Mouse (Mus musculus): ENCODE measurements around the gene Cyp4a14. TPM values are rescaled to one million over a fixed set of nuclear protein-coding genes. Genes with fewer than 3 reads are reported as not detected.
"Not testable (repeated sequence)": the region's sequence is repeated elsewhere in the genome, so short reads cannot be mapped to it uniquely, and the experiment has no call there.

The Cyp4a14 gene
- not detected for total RNA-seq (2021)
- long read RNA-seq: 0 reads

GRCm38 (mm10) chr4:115496001-115496400 is at the start of gene Cyp4a14:
Gene Cyp4a14 (minus strand): TSS chr4:115496142.
- no peak for DNase-seq (ENCODE audit: low spot score in 2 of 2)

GRCm38 (mm10) chr4:115545101-115545500 is 49.2 kb upstream of the Cyp4a14 start:
- no peak for DNase-seq (ENCODE audit: low spot score in 2 of 2)

- no peak for DNase-seq (ENCODE audit: low spot score in 2 of 2)
Observed at GRCm38 (mm10) chr4:115521766-115522165, 25.8 kb upstream of the Cyp4a14 start.

- DNase-seq (ENCODE audit: low spot score in 2 of 2): no peak
Observed at GRCm38 (mm10) chr4:115519444-115519843, 23.5 kb upstream of the Cyp4a14 start.

GRCm38 (mm10) chr4:115518000-115518399 is 22.1 kb upstream of the Cyp4a14 start, which contains the start of gene Cyp4a10:
Gene Cyp4a10 (plus strand): TSS chr4:115518264.
- not testable (repeated sequence) for DNase-seq (ENCODE audit: low spot score in 2 of 2)

GRCm38 (mm10) chr4:115513964-115514363 is 18.0 kb upstream of the Cyp4a14 start:
- not testable (repeated sequence) for DNase-seq (ENCODE audit: low spot score in 2 of 2)

- DNase-seq (ENCODE audit: low spot score in 2 of 2): no peak
Observed at GRCm38 (mm10) chr4:115497466-115497865, 1.5 kb upstream of the Cyp4a14 start.

GRCm38 (mm10) chr4:115481006-115481652 is 14.8 kb downstream of the Cyp4a14 start:
- DNase-seq (ENCODE audit: low spot score in 2 of 2): peak in 1 of 2 experiments; percentile 6

- peak in 1 of 2 experiments; percentile 2 for DNase-seq (ENCODE audit: low spot score in 2 of 2)
Observed at GRCm38 (mm10) chr4:115476051-115476450, 19.9 kb downstream of the Cyp4a14 start.

GRCm38 (mm10) chr4:115473585-115473984 is 22.4 kb downstream of the Cyp4a14 start:
- DNase-seq (ENCODE audit: low spot score in 2 of 2): not testable (repeated sequence)

GRCm38 (mm10) chr4:115452304-115452703 is 43.6 kb downstream of the Cyp4a14 start, which contains the start of gene Cyp4a30b:
Gene Cyp4a30b (plus strand): TSS chr4:115452604.
- no peak for DNase-seq (ENCODE audit: low spot score in 2 of 2)

GRCm38 (mm10) chr4:115450577-115451137 is 45.3 kb downstream of the Cyp4a14 start:
- DNase-seq (ENCODE audit: low spot score in 2 of 2): no peak

Other genes with a start within 250 kb of the Cyp4a14 start
- gene Cyp4a12a, start 197.1 kb downstream of the Cyp4a14 start, total RNA-seq (2021): not detected
- not detected for gene Cyp4a12b, start 84.5 kb downstream of the Cyp4a14 start, total RNA-seq (2021)
- not detected for gene Cyp4a30b, start 43.5 kb downstream of the Cyp4a14 start, total RNA-seq (2021)
- gene Cyp4a10, start 22.1 kb upstream of the Cyp4a14 start, total RNA-seq (2021): not detected
- not detected for gene Cyp4a31, start 67.5 kb upstream of the Cyp4a14 start, total RNA-seq (2021)
- gene Cyp4a32, start 104.8 kb upstream of the Cyp4a14 start, total RNA-seq (2021): not detected
- gene Cyp4b1, start 151.6 kb upstream of the Cyp4a14 start, total RNA-seq (2021): 1 to 10 TPM; 1.2 to 1.3 TPM
- gene Efcab14, start 241.6 kb upstream of the Cyp4a14 start, total RNA-seq (2021): 10 to 100 TPM; 53.6 to 56.3 TPM

Data from layer of hippocampus, adult 18-20 months (tissue).